Mouse (Mus musculus): Measurements from ENCODE around the gene Zfand4.

The Zfand4 gene

GRCm38 (mm10) chr6:116374136-116374535, 110.1 kb downstream of the Zfand4 start:
- no peak for DNase-seq (ENCODE audit: low spot score)

GRCm38 (mm10) chr6:116374618-116375017, 110.6 kb downstream of the Zfand4 start:
- DNase-seq (ENCODE audit: low spot score), result no peak

GRCm38 (mm10) chr6:116378892-116379291, 114.9 kb downstream of the Zfand4 start:
- no peak for DNase-seq (ENCODE audit: low spot score)
